Mouse (Mus musculus) C3H10T1/2 (cell line): ENCODE data around the gene Defa20. TPM values are rescaled to one million over a fixed set of nuclear protein-coding genes. Genes with fewer than 3 reads are reported as not detected.

Experiments used
- polyA plus RNA-seq, 2 experiments: library from polyadenylated mRNA; unstranded; fragments of >200 nt; fragmentation: generic; extraction: Trizol; gene quantifications; one replicate each; pipeline ENCODE4 v1.2.1; 2012; ENCODE audit warnings: missing spikeins in 2 of 2

Gene Defa20
- polyA plus RNA-seq, result not detected

DNA sequence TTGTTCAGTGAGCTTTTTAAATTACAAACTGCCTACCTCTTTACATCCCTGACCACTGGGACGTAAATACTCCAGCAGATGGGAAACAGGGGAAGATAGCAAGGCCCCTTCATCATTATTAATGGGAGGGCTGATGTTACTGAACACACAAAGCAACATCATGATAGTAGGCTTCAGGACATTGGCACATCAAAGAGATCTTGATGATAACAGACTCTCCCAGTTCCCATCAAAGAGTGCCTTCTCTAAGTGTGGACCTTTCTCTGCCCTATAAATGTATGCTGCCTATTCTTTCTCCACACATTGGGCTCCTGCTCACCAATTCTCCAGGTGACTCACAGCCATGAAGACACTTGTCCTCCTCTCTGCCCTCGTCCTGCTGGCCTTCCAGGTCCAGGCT, at the start of gene Defa20:
Gene Defa20 (plus strand): TSS at position 301 of the 400 bp plus-strand sequence.

DNA sequence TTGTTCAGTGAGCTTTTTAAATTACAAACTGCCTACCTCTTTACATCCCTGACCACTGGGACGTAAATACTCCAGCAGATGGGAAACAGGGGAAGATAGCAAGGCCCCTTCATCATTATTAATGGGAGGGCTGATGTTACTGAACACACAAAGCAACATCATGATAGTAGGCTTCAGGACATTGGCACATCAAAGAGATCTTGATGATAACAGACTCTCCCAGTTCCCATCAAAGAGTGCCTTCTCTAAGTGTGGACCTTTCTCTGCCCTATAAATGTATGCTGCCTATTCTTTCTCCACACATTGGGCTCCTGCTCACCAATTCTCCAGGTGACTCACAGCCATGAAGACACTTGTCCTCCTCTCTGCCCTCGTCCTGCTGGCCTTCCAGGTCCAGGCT, 19.7 kb downstream of the Defa20 start, which contains the start of gene Defa32:
Gene Defa32 (plus strand): TSS at position 301 of the 400 bp plus-strand sequence.

Other genes starting within 250 kb of the Defa20 start
- gene Defa27, start 193.7 kb upstream of the Defa20 start, polyA plus RNA-seq, result not detected
- gene Defa29, start 182.2 kb upstream of the Defa20 start, polyA plus RNA-seq, result not detected
- not detected for gene Defa2, start 130.7 kb upstream of the Defa20 start, polyA plus RNA-seq
- gene Defa33, start 117.4 kb upstream of the Defa20 start, polyA plus RNA-seq, result not detected
- gene Defa36, start 81.8 kb upstream of the Defa20 start, polyA plus RNA-seq, result not detected
- not detected for gene Gm7849, start 52.7 kb upstream of the Defa20 start, polyA plus RNA-seq
- not detected for gene Defa32, start 19.8 kb downstream of the Defa20 start, polyA plus RNA-seq
- gene Defa37, start 56.1 kb downstream of the Defa20 start, polyA plus RNA-seq, result not detected
- not detected for gene Defa28, start 73.7 kb downstream of the Defa20 start, polyA plus RNA-seq
- not detected for gene Gm7861, start 85.2 kb downstream of the Defa20 start, polyA plus RNA-seq
- not detected for gene Defa26, start 108.9 kb downstream of the Defa20 start, polyA plus RNA-seq
- gene Defa17, start 146.5 kb downstream of the Defa20 start, polyA plus RNA-seq, result not detected
- gene Defa34, start 156.5 kb downstream of the Defa20 start, polyA plus RNA-seq, result not detected
- not detected for gene AY761184, start 194.4 kb downstream of the Defa20 start, polyA plus RNA-seq
- not detected for gene Defa24, start 225.2 kb downstream of the Defa20 start, polyA plus RNA-seq